Mouse (Mus musculus) ES-CJ7 (cell line): Measurements from ENCODE around the gene 5730596B20Rik.

ENCODE experiments used
- DNase-seq: peaks from one replicate; pipeline ENCODE4 v3.0.0; 2011; ENCODE audit warnings: low read depth, low spot score

5730596B20Rik gene

GRCm38 (mm10) chr6:52177061-52177735 is at the start of gene 5730596B20Rik:
5730596B20Rik (plus strand) TSS chr6:52177498.
- DNase-seq: peak; percentile 79

GRCm38 (mm10) chr6:52137841-52138535 is 39.3 kb upstream of the 5730596B20Rik start:
- no peak for DNase-seq

GRCm38 (mm10) chr6:52138576-52138975 is 38.7 kb upstream of the 5730596B20Rik start:
- DNase-seq: peak; percentile 80

GRCm38 (mm10) chr6:52139115-52139514 is 38.2 kb upstream of the 5730596B20Rik start:
- DNase-seq: no peak

GRCm38 (mm10) chr6:52150401-52150966 is 26.8 kb upstream of the 5730596B20Rik start:
- peak; percentile 50 for DNase-seq

- DNase-seq: no peak
These were observed 25.7 kb upstream of the 5730596B20Rik start for GRCm38 (mm10) chr6:52151571-52151970.

- DNase-seq: no peak
These were observed 24.8 kb upstream of the 5730596B20Rik start for GRCm38 (mm10) chr6:52152226-52153193.

GRCm38 (mm10) chr6:52153270-52153669 is 24.0 kb upstream of the 5730596B20Rik start:
- peak; percentile 66 for DNase-seq

- no peak for DNase-seq
These were observed 23.3 kb upstream of the 5730596B20Rik start for GRCm38 (mm10) chr6:52154044-52154443.

- DNase-seq: no peak
These were observed 21.8 kb upstream of the 5730596B20Rik start for GRCm38 (mm10) chr6:52155471-52155870.

- no peak for DNase-seq
These were observed 20.6 kb upstream of the 5730596B20Rik start for GRCm38 (mm10) chr6:52156551-52157200.

- no peak for DNase-seq
These were observed 19.6 kb upstream of the 5730596B20Rik start for GRCm38 (mm10) chr6:52157466-52158275.

GRCm38 (mm10) chr6:52158276-52159051 is 18.8 kb upstream of the 5730596B20Rik start, which contains the start of gene Hoxa1:
Hoxa1 (minus strand) TSS chr6:52158317.
- DNase-seq: peak; percentile 93

- no peak for DNase-seq
These were observed 18.0 kb upstream of the 5730596B20Rik start for GRCm38 (mm10) chr6:52159164-52159761.

- no peak for DNase-seq
These were observed 17.3 kb upstream of the 5730596B20Rik start for GRCm38 (mm10) chr6:52159979-52160378.

- no peak for DNase-seq
These were observed 16.6 kb upstream of the 5730596B20Rik start for GRCm38 (mm10) chr6:52160511-52161335.

- no peak for DNase-seq
These were observed 15.8 kb upstream of the 5730596B20Rik start for GRCm38 (mm10) chr6:52161336-52162092.
